Mouse (Mus musculus): ENCODE results near the gene Cdk18. TPM values are rescaled to one million over a fixed set of nuclear protein-coding genes. Genes with fewer than 3 reads are reported as not detected.

Gene Cdk18
- polyA plus RNA-seq (2012; rRNA removed) = 84.2 and 133 TPM in 2 replicates

DNA sequence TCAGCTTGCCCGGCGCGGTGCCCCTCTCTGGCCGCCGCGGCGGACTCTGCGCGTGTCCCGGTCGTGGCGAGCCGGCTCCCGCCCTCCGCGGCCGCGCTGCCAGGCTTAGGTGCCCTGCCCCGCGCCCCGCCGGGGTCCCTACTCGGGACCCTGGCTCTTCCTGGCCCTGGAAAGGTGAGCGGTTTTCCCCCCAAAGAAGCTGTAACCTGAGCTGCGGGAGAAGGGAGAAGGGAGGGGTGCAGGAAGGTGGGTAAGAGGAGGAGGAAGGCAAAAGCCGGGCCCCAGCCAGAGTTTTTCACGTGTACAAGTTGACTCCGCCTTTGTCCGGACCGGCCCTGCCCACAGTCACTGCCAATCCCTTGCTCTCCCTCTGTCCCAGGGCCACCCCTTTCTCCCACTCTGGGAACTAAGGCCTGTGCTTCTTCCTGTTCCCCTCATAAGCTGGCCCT is at the start of gene Cdk18:
Gene Cdk18 (minus strand): TSS at position 269 of the 449 bp plus-strand sequence.
- under 1% methylated on average over 30 of the region's 30 CpGs for WGBS
- Histone ChIP-seq H3K27me3 (ENCODE audit: control insufficient read depth, insufficient read depth, low read length) (no peaks in the 10 kb centered on the region), H3K27ac (ENCODE audit: insufficient read depth, low read depth, low read length) (peak within 1 kb of the TSS; percentile 91), H3K4me1 (ENCODE audit: control insufficient read depth, insufficient read depth, insufficient read length, low read length) (peaks cover 12% of the 10 kb centered on the region; the same call in 1 of the 2 replicates), H3K4me3 (ENCODE audit: low read depth, low read length) (peak within 1 kb of the TSS; percentile 99), H3K36me3 (ENCODE audit: control insufficient read depth, insufficient read depth, low read length) (no peaks in the 10 kb centered on the region)
- TF ChIP-seq POLR2A (IDR thresholded peaks at IDR 0.05; ENCODE audit: low read depth, low read length) (peak; percentile 55; the same call in 1 of the 2 replicates), CTCF (IDR thresholded peaks at IDR 0.05; ENCODE audit: extremely low read depth, insufficient read length, insufficient replicate concordance, low read depth, low read length) (no peak)

DNA sequence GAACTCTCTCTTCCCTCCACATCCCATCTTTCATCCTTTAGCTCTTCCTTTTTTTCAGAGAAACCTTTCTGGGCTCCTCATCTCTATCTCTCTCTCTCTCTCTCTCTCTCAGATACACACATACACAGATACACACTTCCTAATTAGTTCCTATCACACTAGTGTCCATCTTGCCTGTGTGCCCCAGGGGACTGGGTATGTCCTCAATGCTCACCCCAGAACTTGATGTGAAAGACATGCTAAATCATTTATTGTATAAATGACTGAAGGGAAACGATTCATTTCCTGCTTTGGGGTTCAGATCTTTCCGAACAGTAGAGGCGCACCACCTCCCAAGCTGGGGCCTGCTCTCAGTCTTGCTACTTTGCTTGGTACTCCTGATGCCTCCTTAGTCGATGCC is 49.7 kb upstream of the Cdk18 start:
- H3K27ac ChIP-seq (ENCODE audit: insufficient read depth, low read depth, low read length) = no peak overlapping the region
- H3K27me3 ChIP-seq (ENCODE audit: control insufficient read depth, insufficient read depth, low read length) = peaks cover 54% of the 10 kb centered on the region
- H3K4me1 ChIP-seq (ENCODE audit: control insufficient read depth, insufficient read depth, insufficient read length, low read length) = no peaks in the 10 kb centered on the region
- no peaks in the 10 kb centered on the region for H3K36me3 ChIP-seq (ENCODE audit: control insufficient read depth, insufficient read depth, low read length)
- TF ChIP-seq CTCF (IDR thresholded peaks at IDR 0.05; ENCODE audit: extremely low read depth, insufficient read length, insufficient replicate concordance, low read depth, low read length) (no peak), POLR2A (IDR thresholded peaks at IDR 0.05; ENCODE audit: low read depth, low read length) (no peak)
- WGBS = 46% methylated on average over 4 of the region's 4 CpGs
- H3K4me3 ChIP-seq (ENCODE audit: low read depth, low read length) = no peak overlapping the region

DNA sequence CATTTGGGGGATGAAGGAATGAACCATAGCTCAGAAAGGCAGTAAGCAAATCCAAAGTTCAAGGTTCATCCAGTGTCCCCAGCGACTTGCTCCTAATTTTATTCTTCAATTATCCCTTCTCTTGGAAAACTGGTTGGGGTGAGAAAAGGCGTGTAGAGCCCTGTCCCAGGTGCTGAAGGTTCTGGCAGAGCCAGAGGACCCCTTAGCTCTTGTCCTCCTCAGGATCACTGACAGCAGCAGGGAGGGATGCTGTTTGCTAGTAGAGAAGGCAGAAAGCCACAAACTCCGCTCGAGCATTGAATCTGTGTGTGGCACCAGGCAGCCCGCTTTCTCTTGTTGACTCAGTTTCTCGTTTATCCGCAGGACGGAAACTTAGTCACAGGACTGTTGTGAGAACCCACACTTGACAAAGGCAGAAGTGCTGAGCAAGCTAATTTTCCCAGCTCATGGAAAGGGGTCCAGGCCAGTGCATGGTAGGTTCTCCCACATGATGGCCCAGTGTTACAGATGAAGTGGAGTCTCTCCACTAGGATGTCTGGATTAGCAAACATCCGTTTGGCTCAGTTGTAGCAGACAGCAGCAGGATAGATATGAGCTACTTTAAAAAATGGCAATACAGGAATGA is 49.1 kb upstream of the Cdk18 start:
- H3K36me3 ChIP-seq (ENCODE audit: control insufficient read depth, insufficient read depth, low read length) = no peaks in the 10 kb centered on the region
- no peaks in the 10 kb centered on the region for H3K4me1 ChIP-seq (ENCODE audit: control insufficient read depth, insufficient read depth, insufficient read length, low read length)
- no peak for TF ChIP-seq POLR2A (IDR thresholded peaks at IDR 0.05; ENCODE audit: low read depth, low read length)
- TF ChIP-seq CTCF (IDR thresholded peaks at IDR 0.05; ENCODE audit: extremely low read depth, insufficient read length, insufficient replicate concordance, low read depth, low read length) = no peak
- whole genome bisulfite sequencing = 38% methylated on average over 9 of the region's 9 CpGs
- H3K27me3 ChIP-seq (ENCODE audit: control insufficient read depth, insufficient read depth, low read length) = peaks cover 48% of the 10 kb centered on the region
- no peak overlapping the region for H3K4me3 ChIP-seq (ENCODE audit: low read depth, low read length)
- H3K27ac ChIP-seq (ENCODE audit: insufficient read depth, low read depth, low read length) = no peak overlapping the region

DNA sequence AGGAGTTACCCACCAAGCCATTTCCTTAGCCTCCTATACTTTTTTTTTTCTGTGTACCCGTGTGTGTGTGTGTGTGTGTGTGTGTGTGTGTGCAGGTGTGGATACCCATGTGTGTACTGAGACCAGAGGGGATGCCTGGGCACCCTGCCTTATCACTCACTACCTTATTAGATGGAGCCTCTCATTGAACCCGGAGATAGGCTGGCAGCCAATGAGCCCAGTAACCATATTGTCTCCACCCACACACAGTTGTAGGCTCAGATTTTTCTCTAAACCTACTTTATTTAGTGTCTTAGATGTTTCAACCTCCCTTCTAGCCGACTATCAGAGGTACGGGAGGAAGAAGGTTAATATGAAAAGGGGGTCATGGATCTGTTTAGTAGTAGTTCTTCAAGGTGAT is 46.8 kb upstream of the Cdk18 start:
- H3K4me1 ChIP-seq (ENCODE audit: control insufficient read depth, insufficient read depth, insufficient read length, low read length) = no peaks in the 10 kb centered on the region
- H3K27me3 ChIP-seq (ENCODE audit: control insufficient read depth, insufficient read depth, low read length) = peaks cover 30% of the 10 kb centered on the region
- 77% methylated on average over 4 of the region's 4 CpGs for WGBS
- H3K27ac ChIP-seq (ENCODE audit: insufficient read depth, low read depth, low read length) = no peak overlapping the region
- H3K36me3 ChIP-seq (ENCODE audit: control insufficient read depth, insufficient read depth, low read length) = no peaks in the 10 kb centered on the region
- TF ChIP-seq CTCF (IDR thresholded peaks at IDR 0.05; ENCODE audit: extremely low read depth, insufficient read length, insufficient replicate concordance, low read depth, low read length) (no peak), POLR2A (IDR thresholded peaks at IDR 0.05; ENCODE audit: low read depth, low read length) (no peak)
- H3K4me3 ChIP-seq (ENCODE audit: low read depth, low read length) = no peak overlapping the region

DNA sequence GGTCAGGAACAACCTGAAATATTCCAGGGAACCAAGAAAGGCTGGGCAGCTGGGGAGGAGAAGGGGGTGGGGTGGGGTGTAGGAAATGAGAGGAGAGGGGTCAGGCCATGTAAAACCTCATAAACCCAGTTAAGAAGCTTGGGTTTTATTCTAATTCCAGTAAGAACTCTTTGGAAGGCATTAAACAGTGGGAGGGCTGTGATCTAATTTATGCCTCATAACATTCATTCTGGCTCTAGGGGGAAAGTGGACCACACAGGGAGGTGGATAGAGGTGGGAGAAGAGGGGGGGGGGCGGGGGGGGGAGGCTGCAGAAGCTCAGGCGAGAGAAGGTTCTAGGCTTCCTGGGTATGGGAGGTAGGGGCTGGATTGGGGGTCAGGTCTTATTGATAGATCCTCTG is 32.1 kb upstream of the Cdk18 start:
- H3K36me3 ChIP-seq (ENCODE audit: control insufficient read depth, insufficient read depth, low read length) = no peaks in the 10 kb centered on the region
- H3K4me1 ChIP-seq (ENCODE audit: control insufficient read depth, insufficient read depth, insufficient read length, low read length) = peaks cover 3% of the 10 kb centered on the region; the same call in 1 of the 2 replicates
- 29% methylated on average over 2 of the region's 2 CpGs for WGBS
- H3K4me3 ChIP-seq (ENCODE audit: low read depth, low read length) = no peak overlapping the region
- H3K27ac ChIP-seq (ENCODE audit: insufficient read depth, low read depth, low read length) = no peak overlapping the region
- no peak for TF ChIP-seq CTCF (IDR thresholded peaks at IDR 0.05; ENCODE audit: extremely low read depth, insufficient read length, insufficient replicate concordance, low read depth, low read length)
- no peak for TF ChIP-seq POLR2A (IDR thresholded peaks at IDR 0.05; ENCODE audit: low read depth, low read length)
- H3K27me3 ChIP-seq (ENCODE audit: control insufficient read depth, insufficient read depth, low read length) = peaks cover 11% of the 10 kb centered on the region

DNA sequence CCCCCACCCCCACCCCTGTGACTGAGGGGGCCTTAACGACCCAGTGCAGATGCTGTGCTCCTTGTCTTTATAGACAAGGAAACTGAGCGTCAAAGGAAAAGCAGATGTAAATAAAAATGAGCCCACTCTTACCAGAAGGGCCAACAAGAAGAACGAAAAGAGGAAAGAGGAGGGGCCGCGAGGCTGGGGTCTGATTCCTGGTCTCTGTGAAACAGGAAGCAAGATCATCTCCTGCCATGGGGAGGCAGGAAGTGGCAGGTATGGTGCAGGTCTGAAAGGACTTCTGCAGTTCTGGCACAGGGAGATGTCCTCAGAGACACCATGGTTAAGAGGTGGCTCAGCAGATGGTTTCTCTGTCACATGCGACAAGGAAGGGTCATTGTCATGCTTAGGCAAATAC is 31.2 kb upstream of the Cdk18 start:
- Histone ChIP-seq H3K27ac (ENCODE audit: insufficient read depth, low read depth, low read length) (no peak overlapping the region), H3K36me3 (ENCODE audit: control insufficient read depth, insufficient read depth, low read length) (no peaks in the 10 kb centered on the region), H3K4me1 (ENCODE audit: control insufficient read depth, insufficient read depth, insufficient read length, low read length) (peaks cover 3% of the 10 kb centered on the region; the same call in 1 of the 2 replicates), H3K4me3 (ENCODE audit: low read depth, low read length) (no peak overlapping the region), H3K27me3 (ENCODE audit: control insufficient read depth, insufficient read depth, low read length) (peaks cover 11% of the 10 kb centered on the region)
- TF ChIP-seq POLR2A (IDR thresholded peaks at IDR 0.05; ENCODE audit: low read depth, low read length) (no peak), CTCF (IDR thresholded peaks at IDR 0.05; ENCODE audit: extremely low read depth, insufficient read length, insufficient replicate concordance, low read depth, low read length) (no peak)
- 51% methylated on average over 6 of the region's 6 CpGs for WGBS

DNA sequence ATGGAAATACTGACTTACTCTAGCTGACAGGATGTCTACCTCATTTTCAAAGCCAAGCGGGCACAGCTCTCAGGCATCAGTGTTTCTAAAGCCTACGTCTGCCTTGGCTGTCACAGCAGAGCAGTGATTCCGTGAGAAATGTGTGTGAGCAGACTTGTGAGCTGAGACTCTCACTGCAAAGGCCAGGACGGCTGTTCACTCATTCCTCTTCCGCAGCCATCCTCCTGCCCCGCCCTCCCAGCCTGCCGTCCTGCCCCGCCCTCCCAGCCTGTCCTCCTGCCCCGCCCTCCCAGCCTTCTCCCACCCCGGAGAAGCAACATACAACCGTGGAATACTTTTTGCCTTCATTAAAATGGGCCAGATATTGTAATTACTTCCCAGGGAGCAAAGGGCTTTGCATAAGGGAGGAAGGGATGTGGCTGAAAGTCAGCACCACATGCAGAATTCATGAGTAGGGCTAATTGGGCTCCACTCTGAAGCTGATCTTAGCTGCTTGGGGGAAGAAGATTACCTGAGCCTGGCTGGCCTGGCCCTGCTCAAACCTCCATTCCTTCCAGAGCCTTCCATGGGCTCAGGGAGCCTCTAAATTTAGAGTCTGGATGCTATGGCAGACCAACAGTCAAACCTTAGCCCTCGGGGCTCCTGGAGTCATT is 28.8 kb upstream of the Cdk18 start:
- Histone ChIP-seq H3K4me3 (ENCODE audit: low read depth, low read length) (no peak overlapping the region), H3K4me1 (ENCODE audit: control insufficient read depth, insufficient read depth, insufficient read length, low read length) (peaks cover 3% of the 10 kb centered on the region; the same call in 1 of the 2 replicates), H3K27ac (ENCODE audit: insufficient read depth, low read depth, low read length) (no peak overlapping the region), H3K36me3 (ENCODE audit: control insufficient read depth, insufficient read depth, low read length) (no peaks in the 10 kb centered on the region), H3K27me3 (ENCODE audit: control insufficient read depth, insufficient read depth, low read length) (peaks cover 5% of the 10 kb centered on the region)
- WGBS = 9% methylated on average over 12 of the region's 12 CpGs
- no peak for TF ChIP-seq POLR2A (IDR thresholded peaks at IDR 0.05; ENCODE audit: low read depth, low read length)
- TF ChIP-seq CTCF (IDR thresholded peaks at IDR 0.05; ENCODE audit: extremely low read depth, insufficient read length, insufficient replicate concordance, low read depth, low read length) = no peak
